Mouse (Mus musculus) spleen, postnatal 4 days (tissue): ENCODE measurements around the gene Tex13b.
"Not testable (repeated sequence)": the region's sequence is repeated elsewhere in the genome, so short reads cannot be mapped to it uniquely, and the experiment has no call there.

Source experiments
- DNase-seq, 2 experiments: peaks; one replicate each; pipeline ENCODE4 v3.0.0; 2022; ENCODE audit warnings: low spot score in 2 of 2

The Tex13b gene

DNA sequence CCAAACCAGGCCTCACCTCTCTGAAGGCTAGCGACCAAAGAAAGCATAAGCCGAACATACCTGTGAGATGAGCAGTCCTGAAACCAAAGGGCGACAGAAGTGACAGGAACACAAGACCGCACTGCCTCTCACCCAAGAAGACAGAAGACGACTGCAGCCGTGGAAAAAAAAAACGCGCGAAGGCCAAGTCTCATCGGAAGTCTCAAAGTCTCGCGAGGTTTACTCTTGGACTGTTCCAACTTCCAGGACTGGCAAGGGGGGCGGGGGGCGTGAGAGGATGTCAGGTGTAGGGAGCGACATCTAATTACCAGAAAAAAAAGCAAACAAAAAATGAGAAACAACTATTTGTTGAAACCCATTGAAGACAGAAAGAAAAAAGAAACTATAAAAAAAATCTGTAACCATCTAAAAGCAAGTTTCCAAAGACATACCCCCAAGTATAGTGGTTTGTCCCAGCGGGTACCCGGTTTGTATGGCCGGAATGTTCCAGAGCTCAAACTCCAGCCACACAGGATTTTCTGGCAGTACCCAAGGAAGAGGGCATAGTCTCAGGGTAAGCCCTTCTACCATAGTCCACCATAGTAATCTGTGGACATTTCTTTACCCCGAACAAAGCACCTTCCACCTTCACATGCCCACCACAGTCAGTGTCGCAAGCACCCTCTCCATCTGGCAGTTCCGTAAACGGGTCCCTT, at the start of gene Tex13b:
Gene Tex13b (minus strand): TSS at position 122 of the 695 bp plus-strand sequence.
- DNase-seq, result no peak

DNA sequence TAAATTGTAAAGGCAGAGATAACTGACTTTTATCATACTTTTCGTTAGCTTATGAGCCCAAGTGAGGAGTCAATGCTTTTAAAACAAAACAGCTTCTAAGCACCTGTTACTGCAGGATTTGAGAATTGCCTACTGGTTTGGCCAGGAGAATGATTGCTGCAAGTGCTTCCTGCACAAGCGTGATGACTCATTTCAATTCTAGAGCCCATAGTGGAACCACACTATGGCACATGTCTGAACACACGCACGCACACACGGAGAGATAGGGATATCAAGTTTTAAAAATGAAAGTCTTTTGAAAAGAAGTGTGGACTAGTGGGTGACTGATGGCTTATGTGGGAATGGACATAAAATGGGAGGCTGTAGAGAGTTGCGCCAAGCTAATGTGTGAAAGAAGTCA, 49.5 kb upstream of the Tex13b start:
- no peak for DNase-seq

DNA sequence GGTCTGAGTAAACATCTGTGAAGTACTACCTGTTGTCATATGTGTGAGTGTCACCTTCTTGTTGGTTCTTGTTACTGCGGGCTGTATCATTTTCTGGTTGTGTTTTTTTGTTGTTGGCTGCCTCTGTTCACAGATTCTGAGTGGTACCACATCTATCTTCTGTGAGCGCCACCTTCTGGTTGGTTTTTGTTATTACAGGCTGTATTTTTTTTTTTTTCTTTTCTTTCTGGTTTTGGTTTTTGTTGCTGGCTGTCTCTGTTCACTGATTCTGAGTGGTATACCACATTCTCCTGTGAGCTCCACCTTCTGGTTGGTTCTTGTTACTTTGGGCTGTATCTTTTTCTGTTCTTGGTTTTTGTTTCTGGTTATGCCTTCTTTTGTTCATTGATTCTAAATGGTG, 44.2 kb upstream of the Tex13b start:
- no peak for DNase-seq

DNA sequence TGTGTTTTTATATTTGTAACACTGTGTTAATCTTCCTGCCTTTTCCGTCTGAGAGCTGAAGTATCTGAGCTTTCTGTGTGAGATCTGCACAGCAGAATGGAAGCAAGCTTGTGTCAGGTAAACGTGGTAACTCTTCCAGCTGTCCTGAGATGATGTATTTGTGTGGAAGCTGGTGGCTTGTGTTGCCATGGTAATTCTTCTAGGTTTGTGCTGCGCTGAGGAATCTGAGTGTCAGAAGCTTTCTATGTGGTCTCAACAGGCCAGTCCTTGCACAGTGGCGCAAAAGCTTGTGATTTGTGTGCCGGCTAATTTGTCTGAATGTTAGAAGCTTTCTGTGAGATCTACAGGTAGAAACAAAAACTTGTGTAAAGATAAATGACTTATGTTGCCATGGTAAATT, 43.8 kb upstream of the Tex13b start:
- DNase-seq, result not testable (repeated sequence)

DNA sequence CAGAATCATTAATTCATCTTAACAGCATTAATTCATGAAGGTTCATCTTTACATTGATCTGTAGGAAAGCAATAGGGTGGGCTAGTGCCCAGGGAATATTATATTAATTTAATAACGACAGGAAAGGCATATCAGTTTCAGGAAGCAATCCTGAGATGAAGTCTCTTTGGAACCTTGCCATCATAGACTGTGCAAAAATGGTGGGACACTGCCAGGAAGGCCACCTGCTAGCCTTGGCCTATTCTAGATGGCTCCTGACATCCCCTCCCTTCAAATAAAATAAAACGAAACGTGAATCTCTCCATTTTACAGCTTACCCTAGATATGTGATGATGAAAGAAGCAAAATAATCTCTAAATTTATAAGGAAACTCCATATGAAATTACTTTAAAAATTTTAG, 41.3 kb upstream of the Tex13b start:
- no peak for DNase-seq

DNA sequence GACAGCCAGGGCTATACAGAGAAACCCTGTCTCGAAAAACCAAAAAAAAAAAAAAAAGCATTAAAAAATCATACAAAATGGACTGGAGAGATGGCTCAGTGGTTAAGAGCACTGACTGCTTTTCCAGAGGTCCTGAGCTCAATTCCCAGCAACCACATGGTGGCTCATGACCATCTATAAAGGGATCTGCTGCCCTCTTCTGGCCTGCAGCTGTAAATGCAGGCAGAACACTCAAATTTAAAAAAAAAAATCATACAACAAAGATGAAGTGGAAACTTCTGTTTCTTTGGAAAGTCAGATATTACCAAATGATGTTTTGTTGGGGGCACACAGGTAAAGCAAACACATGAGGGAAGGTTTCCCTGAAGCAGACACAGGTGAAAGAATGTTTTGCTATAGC, 32.2 kb upstream of the Tex13b start:
- DNase-seq, result not testable (repeated sequence)

DNA sequence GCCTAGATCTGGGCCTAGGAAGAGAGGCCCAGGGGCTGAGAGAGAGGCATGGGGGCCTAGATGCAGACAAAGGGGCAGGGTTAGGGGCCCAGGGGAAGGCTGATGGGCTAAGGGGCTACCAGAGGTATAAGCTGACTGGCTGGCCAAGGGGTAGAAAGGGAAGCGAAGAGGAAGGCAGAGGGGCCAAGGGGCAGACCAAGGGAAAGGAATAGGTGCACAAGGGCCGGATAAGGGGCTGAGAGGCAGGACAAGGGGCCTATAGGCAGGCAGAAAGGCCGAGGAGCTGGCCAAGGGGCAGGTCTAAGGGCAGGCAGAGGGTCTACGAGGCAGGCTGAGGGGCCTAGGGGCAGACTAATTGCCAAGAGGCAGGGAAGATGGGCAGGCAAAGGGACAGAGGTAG, 26.7 kb upstream of the Tex13b start:
- DNase-seq, result peak in 1 of 2 experiments; percentile 55

DNA sequence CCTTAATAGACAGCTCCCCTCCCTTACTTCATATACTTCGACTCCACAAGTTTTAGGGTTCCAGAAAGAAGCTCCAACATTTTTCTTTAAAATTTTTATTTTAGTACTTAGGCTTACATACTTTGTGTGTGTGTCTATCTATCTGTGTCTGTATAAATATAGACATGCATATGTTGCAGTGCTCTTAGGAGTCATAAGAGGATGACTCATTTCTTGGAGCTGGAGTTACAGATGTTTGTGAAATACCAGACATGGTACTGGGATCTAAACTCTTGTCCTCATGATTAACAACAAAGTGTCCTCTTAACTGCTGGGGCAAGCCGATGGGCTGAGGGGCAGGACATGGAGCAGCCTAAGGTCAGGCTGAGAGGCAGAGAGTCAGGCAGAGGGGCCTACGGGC, 24.8 kb upstream of the Tex13b start:
- DNase-seq, result no peak

DNA sequence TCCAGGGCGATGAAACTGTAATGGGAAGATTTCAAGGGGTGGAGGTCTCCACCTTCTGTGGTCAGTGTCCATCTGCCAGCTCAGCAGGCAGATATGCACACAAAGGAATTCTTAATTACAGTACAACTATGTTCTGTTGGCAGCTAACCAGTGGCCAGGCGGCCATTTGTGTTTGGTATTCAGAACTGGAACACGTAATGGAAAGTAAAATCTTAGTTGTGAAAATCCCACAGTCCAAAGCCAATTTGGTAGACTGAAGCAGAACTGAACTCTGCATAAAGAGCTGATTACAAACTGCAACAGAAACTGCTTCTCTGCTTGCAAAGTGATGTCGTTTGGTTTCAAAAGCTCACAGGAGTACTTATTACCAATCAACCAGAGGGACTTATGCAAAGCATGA, 18.5 kb upstream of the Tex13b start:
- no peak for DNase-seq

DNA sequence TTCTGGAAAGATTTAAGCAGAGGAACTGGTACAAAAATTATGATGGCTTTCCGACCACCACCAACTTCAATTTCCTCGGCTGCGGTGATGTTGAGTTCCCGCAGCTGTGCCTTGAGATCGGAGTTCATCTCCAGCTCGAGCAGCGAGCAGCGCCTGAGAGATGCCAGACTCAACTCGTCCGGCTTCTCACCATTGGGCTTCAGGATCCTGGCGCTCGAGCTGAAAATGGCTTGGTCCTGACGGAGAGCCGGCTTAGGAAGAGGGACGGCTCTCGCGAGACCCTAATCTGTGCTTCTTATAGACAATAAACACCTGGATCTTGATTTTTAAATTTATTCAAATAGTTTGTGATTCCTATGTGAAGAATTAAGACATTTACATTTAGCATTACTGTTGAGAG, 9.1 kb upstream of the Tex13b start:
- DNase-seq, result no peak

DNA sequence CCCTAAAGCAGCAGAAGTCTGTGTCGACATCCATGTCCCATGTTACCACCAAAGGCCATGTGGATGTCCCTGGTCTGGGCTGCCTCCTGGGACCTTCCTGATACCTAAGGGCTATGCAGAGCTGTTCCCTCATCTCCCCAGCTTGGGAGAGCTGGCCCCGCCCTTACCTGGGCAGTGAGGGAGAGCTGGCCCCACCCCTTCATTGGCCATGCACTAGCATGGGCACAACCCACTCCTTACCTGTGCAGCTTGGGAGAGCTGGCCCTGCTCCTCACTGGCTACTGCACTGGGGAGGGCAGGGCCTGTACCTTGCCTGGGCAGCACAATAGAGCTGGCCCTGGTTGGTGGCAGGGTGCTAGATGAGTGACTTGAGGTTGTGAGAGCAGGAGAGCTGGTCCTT, 7.9 kb downstream of the Tex13b start:
- no peak for DNase-seq

DNA sequence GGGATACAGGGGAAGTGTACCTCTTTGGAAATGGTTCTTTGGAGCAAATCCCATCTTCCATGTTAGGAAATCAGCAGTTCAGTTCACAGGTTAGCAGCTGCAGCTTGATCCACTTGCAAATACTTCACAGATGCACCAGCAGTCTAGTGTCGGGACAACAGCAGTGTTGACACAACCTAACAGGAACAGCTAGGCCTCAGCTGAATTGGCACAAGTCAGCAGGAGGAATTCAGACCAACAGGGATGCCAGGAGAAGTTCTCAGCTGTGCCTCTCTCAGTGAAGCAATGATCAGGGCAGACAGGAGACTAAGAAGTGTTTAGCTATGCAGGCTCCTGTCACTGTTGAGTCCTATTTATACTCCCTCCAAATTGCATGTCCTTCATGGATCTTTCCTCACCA, 43.4 kb downstream of the Tex13b start:
- DNase-seq, result no peak
